Mouse (Mus musculus) heart, embryonic 12.5 days (tissue): Measurements from ENCODE around the gene Evi5. TPM values are rescaled to one million over a fixed set of nuclear protein-coding genes. Genes with fewer than 3 reads are reported as not detected.
A peak's percentile ranks its signal among the peaks of the same experiment; 100 is the strongest.

ENCODE experiments used
- ATAC-seq: fragments of 200-750 bp; cut with Nextera tagmentation; 2 replicates; pipeline ENCODE4 v1.8.0; 2017; ENCODE audit warnings: moderate TSS enrichment, moderate library complexity; ENCODE audit not compliant: insufficient number of reproducible peaks, low FRiP score
- H3K27ac ChIP-seq: fragments of 300-500 bp; sonication (generic); 2 replicates; pipeline ENCODE4 v1.5.1; 2016; ENCODE audit warnings: mild to moderate bottlenecking, moderate library complexity; ENCODE audit not compliant: poor library complexity, severe bottlenecking
- H3K27me3 ChIP-seq: fragments of 300-500 bp; sonication (generic); replicated peaks from 2 replicates; pipeline ENCODE4 v1.6.1; 2016; ENCODE audit warnings: mild to moderate bottlenecking, moderate library complexity
- H3K36me3 ChIP-seq: fragments of 300-500 bp; sonication (generic); 2 replicates; pipeline ENCODE4 v1.6.1; 2016; ENCODE audit warnings: mild to moderate bottlenecking, moderate library complexity
- H3K4me1 ChIP-seq: fragments of 300-500 bp; sonication (generic); replicated peaks from 2 replicates; pipeline ENCODE4 v1.6.1; 2016; ENCODE audit warnings: mild to moderate bottlenecking
- H3K4me2 ChIP-seq: fragments of 300-500 bp; sonication (generic); 2 replicates; pipeline ENCODE4 v1.6.1; 2016; ENCODE audit warnings: mild to moderate bottlenecking, moderate library complexity
- H3K4me3 ChIP-seq: fragments of 300-500 bp; sonication (generic); 2 replicates; pipeline ENCODE4 v1.5.1; 2016; ENCODE audit warnings: mild to moderate bottlenecking
- H3K9ac ChIP-seq: fragments of 300-500 bp; sonication (generic); 2 replicates; pipeline ENCODE4 v1.6.1; 2016; ENCODE audit warnings: mild to moderate bottlenecking, moderate library complexity
- H3K9me3 ChIP-seq: fragments of 300-500 bp; sonication (generic); replicated peaks from 2 replicates; pipeline ENCODE4 v1.6.1; 2016; ENCODE audit warnings: mild to moderate bottlenecking, moderate library complexity
- WGBS: fragments of 180-500 bp; shearing (Covaris S2); methylation state at CpG from one replicate; pipeline ENCODE4 v1.1.7; 2016; 5-methylcytosine and 5-hydroxymethylcytosine counted together
- polyA plus RNA-seq: library from polyadenylated mRNA; unstranded; fragments of >200 nt; fragmentation: Nextera tagmentation; extraction: Ambion mirVana; gene quantifications from 2 replicates; pipeline ENCODE4 v1.2.1, GENCODE M21; 2016

Gene Evi5
- polyA plus RNA-seq, 1 experiment from 2014 or later = 57.5 TPM

- Histone ChIP-seq H3K27ac (peak overlapping the region; percentile 94), H3K4me3 (peak overlapping the region; percentile 32), H3K36me3 (no peaks in the 10 kb centered on the region), H3K9ac (peak overlapping the region; percentile 48; the same call in 1 of the 2 replicates), H3K27me3 (no peaks in the 10 kb centered on the region), H3K4me2 (peak overlapping the region; percentile 33; the same call in 1 of the 2 replicates), H3K4me1 (peaks cover 27% of the 10 kb centered on the region), H3K9me3 (no peaks in the 10 kb centered on the region)
- WGBS = 82% methylated on average over 6 of the region's 6 CpGs
- no peak for ATAC-seq
Observed at GRCm38 (mm10) chr5:107873330-107873729, 1.6 kb downstream of the Evi5 start.

- Histone ChIP-seq H3K9ac (no peak overlapping the region), H3K9me3 (no peaks in the 10 kb centered on the region), H3K4me3 (no peak overlapping the region), H3K4me2 (no peak overlapping the region), H3K4me1 (peaks cover 42% of the 10 kb centered on the region), H3K27me3 (no peaks in the 10 kb centered on the region), H3K36me3 (no peaks in the 10 kb centered on the region), H3K27ac (no peak overlapping the region)
- ATAC-seq = no peak
- 53% methylated on average over 2 of the region's 2 CpGs for WGBS
Observed at GRCm38 (mm10) chr5:107869701-107870100, 5.2 kb downstream of the Evi5 start.

GRCm38 (mm10) chr5:107868905-107869424 lies 5.9 kb downstream of the Evi5 start:
- peak; percentile 97 for ATAC-seq
- Histone ChIP-seq H3K27me3 (no peaks in the 10 kb centered on the region), H3K9ac (peak overlapping the region; percentile 94), H3K4me1 (peaks cover 45% of the 10 kb centered on the region), H3K9me3 (no peaks in the 10 kb centered on the region), H3K4me3 (peak overlapping the region; percentile 99), H3K27ac (peak overlapping the region; percentile 95), H3K4me2 (peak overlapping the region; percentile 68), H3K36me3 (no peaks in the 10 kb centered on the region)
- WGBS = under 1% methylated on average over 58 of the region's 58 CpGs

GRCm38 (mm10) chr5:107867970-107868904 lies 6.7 kb downstream of the Evi5 start:
- Histone ChIP-seq H3K4me2 (peak overlapping the region; percentile 68), H3K9ac (peak overlapping the region; percentile 94), H3K36me3 (no peaks in the 10 kb centered on the region; the same call in 1 of the 2 replicates), H3K4me3 (peak overlapping the region; percentile 99), H3K27ac (peak overlapping the region; percentile 95), H3K27me3 (no peaks in the 10 kb centered on the region), H3K9me3 (no peaks in the 10 kb centered on the region), H3K4me1 (peaks cover 41% of the 10 kb centered on the region)
- WGBS = under 1% methylated on average over 74 of the region's 82 CpGs
- peak; percentile 67 for ATAC-seq

- 11% methylated on average over 2 of the region's 2 CpGs for WGBS
- Histone ChIP-seq H3K27me3 (no peaks in the 10 kb centered on the region), H3K9ac (no peak overlapping the region), H3K27ac (peak overlapping the region; percentile 56), H3K4me1 (peaks cover 31% of the 10 kb centered on the region), H3K4me3 (0 out of 2 replicates have a peak overlapping the region, but pooled peaks have one; percentile 4), H3K9me3 (no peaks in the 10 kb centered on the region), H3K36me3 (no peaks in the 10 kb centered on the region; the same call in 1 of the 2 replicates), H3K4me2 (peak overlapping the region; percentile 47)
- ATAC-seq = no peak
Observed at GRCm38 (mm10) chr5:107866127-107867126, 8.5 kb downstream of the Evi5 start.

GRCm38 (mm10) chr5:107863971-107864370 lies 10.9 kb downstream of the Evi5 start:
- H3K4me2 ChIP-seq = no peak overlapping the region
- 86% methylated on average over 3 of the region's 3 CpGs for WGBS

GRCm38 (mm10) chr5:107858963-107859362 lies 15.9 kb downstream of the Evi5 start:
- WGBS = 52% methylated on average over 2 of the region's 2 CpGs

More at GRCm38 (mm10) chr5:107863971-107864370, 10.9 kb downstream of the Evi5 start:
- Histone ChIP-seq H3K36me3 (no peaks in the 10 kb centered on the region; the same call in 1 of the 2 replicates), H3K9me3 (no peaks in the 10 kb centered on the region), H3K9ac (no peak overlapping the region), H3K27ac (no peak overlapping the region), H3K27me3 (no peaks in the 10 kb centered on the region), H3K4me1 (peaks cover 31% of the 10 kb centered on the region), H3K4me3 (no peak overlapping the region)
- ATAC-seq = no peak

GRCm38 (mm10) chr5:107855546-107855945 lies 19.4 kb downstream of the Evi5 start:
- peaks cover 28% of the 10 kb centered on the region for H3K4me1 ChIP-seq
- H3K36me3 ChIP-seq = no peaks in the 10 kb centered on the region
- H3K9ac ChIP-seq = no peak overlapping the region
- H3K4me3 ChIP-seq = no peak overlapping the region
- ATAC-seq = no peak
- no peak overlapping the region for H3K4me2 ChIP-seq
- H3K9me3 ChIP-seq = no peaks in the 10 kb centered on the region
- no peaks in the 10 kb centered on the region for H3K27me3 ChIP-seq
- WGBS = 64% methylated on average over 2 of the region's 2 CpGs
- H3K27ac ChIP-seq = no peak overlapping the region

More at GRCm38 (mm10) chr5:107858963-107859362, 15.9 kb downstream of the Evi5 start:
- no peak overlapping the region for H3K27ac ChIP-seq
- no peaks in the 10 kb centered on the region for H3K9me3 ChIP-seq
- no peaks in the 10 kb centered on the region for H3K27me3 ChIP-seq
- no peak for ATAC-seq
- no peak overlapping the region for H3K9ac ChIP-seq
- H3K4me3 ChIP-seq = no peak overlapping the region
- peaks cover 13% of the 10 kb centered on the region for H3K4me1 ChIP-seq
- H3K4me2 ChIP-seq = no peak overlapping the region
- H3K36me3 ChIP-seq = no peaks in the 10 kb centered on the region; the same call in 1 of the 2 replicates

GRCm38 (mm10) chr5:107854556-107854955 lies 20.4 kb downstream of the Evi5 start:
- Histone ChIP-seq H3K9me3 (peaks cover 3% of the 10 kb centered on the region; the same call in 1 of the 2 replicates), H3K27me3 (no peaks in the 10 kb centered on the region), H3K4me1 (peaks cover 29% of the 10 kb centered on the region), H3K9ac (no peak overlapping the region), H3K36me3 (peaks cover 4% of the 10 kb centered on the region), H3K4me3 (no peak overlapping the region), H3K27ac (peak overlapping the region; percentile 87), H3K4me2 (no peak overlapping the region)
- 46% methylated on average over 3 of the region's 3 CpGs for WGBS
- ATAC-seq = no peak

- WGBS = 10% methylated on average over 6 of the region's 6 CpGs
- Histone ChIP-seq H3K4me2 (peak overlapping the region; percentile 44), H3K27me3 (no peaks in the 10 kb centered on the region), H3K9ac (0 out of 2 replicates have a peak overlapping the region, but pooled peaks have one; percentile 7), H3K36me3 (peaks cover 4% of the 10 kb centered on the region), H3K4me1 (peaks cover 36% of the 10 kb centered on the region), H3K9me3 (peaks cover 3% of the 10 kb centered on the region; the same call in 1 of the 2 replicates), H3K27ac (peak overlapping the region; percentile 87), H3K4me3 (no peak overlapping the region)
- ATAC-seq = peak; percentile 84
Observed at GRCm38 (mm10) chr5:107853807-107854206, 21.1 kb downstream of the Evi5 start.
